Mouse (Mus musculus) fat pad, adult 2 months (tissue): Measurements from ENCODE around the gene Slc35c1.
A peak's percentile ranks its signal among the peaks of the same experiment; 100 is the strongest.

Experiments
- DNase-seq: peaks from one replicate; pipeline ENCODE4 v3.0.0-alpha.2; 2011; ENCODE audit warnings: low read depth, low spot score; ENCODE audit errors: extremely low read depth

Gene Slc35c1

GRCm38 (mm10) chr2:92408309-92409045, 51.9 kb downstream of the Slc35c1 start:
- no peak for DNase-seq

GRCm38 (mm10) chr2:92405687-92406086, 54.7 kb downstream of the Slc35c1 start:
- DNase-seq = no peak

GRCm38 (mm10) chr2:92404737-92405136, 55.6 kb downstream of the Slc35c1 start:
- peak; percentile 92 for DNase-seq

GRCm38 (mm10) chr2:92403776-92404319, 56.5 kb downstream of the Slc35c1 start:
- peak; percentile 78 for DNase-seq
